Comparison of ENCODE assay signal across 8 mouse cellular contexts in genomic region chr6:145864171-145864570, GRCm38 (mm10). TPM values are rescaled to one million over a fixed set of nuclear protein-coding genes. Genes with fewer than 3 reads are reported as not detected.
DNase-seq lines count a peak whose midpoint lies in the region; ATAC-seq and TF ChIP-seq lines count a peak whose summit lies in the region.

No protein-coding gene starts in this region.

- no peak for ATAC-seq in lung, embryonic 16.5 days (ENCODE audit: low read depth)
- no peak for ATAC-seq in intestine, embryonic 16.5 days

- H3K9me3 ChIP-seq in lung, embryonic 16.5 days (ENCODE audit: control insufficient read depth, low read length): no peaks in the 10 kb centered on the region
- H3K9me3 ChIP-seq in intestine, embryonic 16.5 days (ENCODE audit: control insufficient read depth, low read length): no peaks in the 10 kb centered on the region

- TF ChIP-seq CTCF in embryonic fibroblast, embryonic 13.5 days (IDR thresholded peaks at IDR 0.05; ENCODE audit: borderline replicate concordance, insufficient read depth, low read length): no peak
- no peak for TF ChIP-seq CTCF in olfactory bulb, adult 2 months (IDR thresholded peaks at IDR 0.05; ENCODE audit: insufficient read depth, low read depth, low read length)

- no peak for DNase-seq in lung, postnatal 36 days
- DNase-seq in left cerebral cortex, postnatal 14 days (ENCODE audit: low spot score in 2 of 2): no peak
- DNase-seq in kidney, adult 11 months: no peak
- no peak for DNase-seq in layer of hippocampus, adult 9-10 months (ENCODE audit: low spot score)

- no peaks in the 10 kb centered on the region for H3K36me3 ChIP-seq in lung, embryonic 16.5 days (ENCODE audit: control insufficient read depth, insufficient read depth, low read length)
- H3K36me3 ChIP-seq in intestine, embryonic 16.5 days (ENCODE audit: control insufficient read depth, insufficient read depth, low read length): no peaks in the 10 kb centered on the region

- H3K27ac ChIP-seq in lung, embryonic 16.5 days (ENCODE audit: low read length): no peak overlapping the region
- H3K27ac ChIP-seq in embryonic fibroblast, embryonic 13.5 days (ENCODE audit: insufficient read depth, low read length): no peak overlapping the region
- H3K27ac ChIP-seq in intestine, embryonic 16.5 days (ENCODE audit: low read length): no peak overlapping the region
- peak overlapping the region; percentile 81 for H3K27ac ChIP-seq in olfactory bulb, adult 2 months (ENCODE audit: insufficient read depth, low read depth, low read length)

- peaks cover 46% of the 10 kb centered on the region for H3K27me3 ChIP-seq in lung, embryonic 16.5 days (ENCODE audit: control insufficient read depth, insufficient read depth, low read depth, low read length)
- H3K27me3 ChIP-seq in intestine, embryonic 16.5 days (replicated peaks; ENCODE audit: control insufficient read depth, insufficient read depth, low read length): peaks cover 43% of the 10 kb centered on the region

- H3K4me1 ChIP-seq in lung, embryonic 16.5 days (replicated peaks; ENCODE audit: control insufficient read depth, insufficient read depth, low read length): peaks cover 25% of the 10 kb centered on the region
- no peaks in the 10 kb centered on the region for H3K4me1 ChIP-seq in embryonic fibroblast, embryonic 13.5 days (ENCODE audit: control insufficient read depth, insufficient read depth, low read length)
- peaks cover 15% of the 10 kb centered on the region; the same call in 1 of the 2 replicates for H3K4me1 ChIP-seq in intestine, embryonic 16.5 days (ENCODE audit: control insufficient read depth, insufficient read depth, low read length)
- peaks cover 5% of the 10 kb centered on the region; the same call in 1 of the 2 replicates for H3K4me1 ChIP-seq in olfactory bulb, adult 2 months (ENCODE audit: control insufficient read depth, insufficient read depth, low read length)

- intact Hi-C loops in left cerebral cortex, postnatal 14 days (cut with DNase I): loop anchor here (5.0 kb wide), 1 partner anchor 408 kb away; no protein-coding TSS in a partner anchor

- no peak overlapping the region for H3K9ac ChIP-seq in lung, embryonic 16.5 days (ENCODE audit: low read length)
- peak overlapping the region; percentile 64; the same call in 1 of the 2 replicates for H3K9ac ChIP-seq in intestine, embryonic 16.5 days (ENCODE audit: low read depth, low read length)

- 2% methylated on average over 8 of the region's 8 CpGs for WGBS in lung, embryonic 16.5 days
- WGBS in intestine, embryonic 16.5 days: 3% methylated on average over 8 of the region's 8 CpGs
- 3% methylated on average over 8 of the region's 8 CpGs for WGBS in olfactory bulb, adult 2 months

- H3K4me2 ChIP-seq in lung, embryonic 16.5 days (ENCODE audit: low read depth, low read length): peak overlapping the region; percentile 100
- H3K4me2 ChIP-seq in intestine, embryonic 16.5 days (ENCODE audit: low read depth, low read length): peak overlapping the region; percentile 99

- TF ChIP-seq POLR2A in embryonic fibroblast, embryonic 13.5 days (IDR thresholded peaks at IDR 0.05; ENCODE audit: low read depth, low read length): no peak
- TF ChIP-seq POLR2A in olfactory bulb, adult 2 months (IDR thresholded peaks at IDR 0.05; ENCODE audit: insufficient read depth, low read depth, low read length): no peak

- H3K4me3 ChIP-seq in lung, embryonic 16.5 days (ENCODE audit: low read length): peak overlapping the region; percentile 64
- H3K4me3 ChIP-seq in embryonic fibroblast, embryonic 13.5 days (ENCODE audit: insufficient read depth, low read length): peak overlapping the region; percentile 47
- H3K4me3 ChIP-seq in intestine, embryonic 16.5 days (ENCODE audit: low read length): peak overlapping the region; percentile 63
- peak overlapping the region; percentile 79 for H3K4me3 ChIP-seq in olfactory bulb, adult 2 months (ENCODE audit: insufficient read depth, low read depth, low read length)

RNA-seq across cellular contexts. Expression of gene Bhlhe41, which starts 1.2 kb away (rescaled TPM):
- 0.63 and 0.75 TPM in 2 replicates for polyA plus RNA-seq in lung, embryonic 16.5 days (2015; fragmentation: Nextera tagmentation; extraction: Ambion mirVana)
- 8.0 and 9.3 TPM in 2 replicates for polyA plus RNA-seq in embryonic fibroblast, embryonic 13.5 days (2011; ENCODE audit: insufficient read length, low read depth, missing spikeins)
- 0.77 and 0.83 TPM in 2 replicates for polyA plus RNA-seq in intestine, embryonic 16.5 days (2015; fragmentation: Nextera tagmentation; extraction: Ambion mirVana)
- polyA plus RNA-seq in olfactory bulb, adult 2 months (2012; ENCODE audit: insufficient read depth, insufficient read length, low replicate concordance, missing spikeins): 292 TPM in 1 of 2 replicates, not detected in the other
- total RNA-seq in left cerebral cortex, postnatal 14 days (2021): 10 to 100 TPM; 12.4 to 15.2 TPM
